Mouse (Mus musculus): ENCODE results near the gene Sh2d1b1. TPM values are rescaled to one million over a fixed set of nuclear protein-coding genes. Genes with fewer than 3 reads are reported as not detected.

The Sh2d1b1 gene
- polyA plus RNA-seq, 1 experiment from 2014 or later = 0.18 TPM

DNA sequence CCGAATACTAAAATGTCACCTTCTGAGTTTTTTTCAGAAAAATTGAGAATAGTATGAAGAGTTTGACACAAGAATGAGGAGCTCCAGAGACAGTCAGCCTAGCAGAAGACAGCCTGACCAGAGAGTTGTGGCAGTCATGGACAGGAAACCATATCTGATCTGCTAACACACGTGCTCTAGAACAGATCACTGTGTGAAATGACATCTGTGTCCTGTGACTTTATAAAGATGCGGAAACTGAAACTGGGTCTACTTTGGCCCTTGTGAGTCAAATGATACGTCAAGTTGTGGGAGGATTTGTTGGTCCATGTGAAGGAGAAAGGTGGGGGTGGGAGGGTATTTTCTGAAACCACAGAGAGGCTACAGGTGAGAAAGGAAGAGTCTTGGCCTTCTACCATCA, 6.4 kb upstream of the Sh2d1b1 start:
- TF ChIP-seq EP300 (optimal IDR thresholded peaks at IDR 0.05) = no peak
- no peak for TF ChIP-seq CTCF (IDR thresholded peaks at IDR 0.05; ENCODE audit: low read depth)
- WGBS = 87% methylated on average over 4 of the region's 4 CpGs
- no peak for ATAC-seq (ENCODE audit: low FRiP score, low TSS enrichment)

DNA sequence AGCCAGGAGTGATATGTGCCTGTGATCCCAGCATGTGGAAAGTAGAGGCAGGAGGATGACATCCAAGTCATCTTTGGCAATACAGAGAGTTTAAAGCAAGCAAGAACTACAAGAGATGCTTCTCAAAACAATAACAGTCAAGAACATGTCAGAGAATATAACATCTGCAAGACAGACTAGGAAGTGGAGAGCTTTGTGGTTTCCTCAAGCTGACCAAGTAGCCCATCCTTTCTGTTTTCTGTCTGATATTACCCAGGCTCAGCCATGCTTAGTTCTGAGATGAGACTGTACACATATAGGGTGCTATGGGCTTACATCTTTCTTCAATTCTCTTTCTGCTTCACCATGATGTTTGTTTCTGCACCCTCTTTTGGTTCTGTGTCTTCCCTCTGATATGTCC, 3.9 kb upstream of the Sh2d1b1 start:
- H3K4me3 ChIP-seq (ENCODE audit: low read depth, low read length) = no peak overlapping the region
- ATAC-seq (ENCODE audit: low FRiP score, low TSS enrichment) (no peak), DNase-seq (ENCODE audit: low spot score) (no peak)
- TF ChIP-seq EP300 (optimal IDR thresholded peaks at IDR 0.05) (no peak), CTCF (IDR thresholded peaks at IDR 0.05; ENCODE audit: low read depth) (no peak)
- H3K9ac ChIP-seq (ENCODE audit: low read length) = no peak overlapping the region
- no peak overlapping the region for H3K4me2 ChIP-seq (replicated peaks; ENCODE audit: low read depth)
- 0 out of 2 replicates have a peak, but pooled peaks cover 2% of the 10 kb centered on the region for H3K9me3 ChIP-seq (ENCODE audit: control insufficient read depth, low read length)
- no peaks in the 10 kb centered on the region for H3K36me3 ChIP-seq (ENCODE audit: control insufficient read depth, insufficient read depth, low read length)
- no peaks in the 10 kb centered on the region for H3K27me3 ChIP-seq (ENCODE audit: control insufficient read depth, insufficient read depth, low read length)
- no peaks in the 10 kb centered on the region for H3K4me1 ChIP-seq (replicated peaks; ENCODE audit: control insufficient read depth, insufficient read depth)
- no peak overlapping the region for H3K27ac ChIP-seq (replicated peaks)

More for the DNA sequence above, 6.4 kb upstream of the Sh2d1b1 start:
- H3K36me3 ChIP-seq (ENCODE audit: control insufficient read depth, insufficient read depth, low read length) = no peaks in the 10 kb centered on the region
- no peak overlapping the region for H3K27ac ChIP-seq (replicated peaks)
- no peaks in the 10 kb centered on the region for H3K4me1 ChIP-seq (replicated peaks; ENCODE audit: control insufficient read depth, insufficient read depth)
- no peaks in the 10 kb centered on the region for H3K27me3 ChIP-seq (ENCODE audit: control insufficient read depth, insufficient read depth, low read length)
- H3K4me3 ChIP-seq (ENCODE audit: low read depth, low read length) = no peak overlapping the region
- H3K4me2 ChIP-seq (replicated peaks; ENCODE audit: low read depth) = no peak overlapping the region
- H3K9ac ChIP-seq (ENCODE audit: low read length) = no peak overlapping the region
- 0 out of 2 replicates have a peak, but pooled peaks cover 2% of the 10 kb centered on the region for H3K9me3 ChIP-seq (ENCODE audit: control insufficient read depth, low read length)
- DNase-seq (ENCODE audit: low spot score) = no peak

DNA sequence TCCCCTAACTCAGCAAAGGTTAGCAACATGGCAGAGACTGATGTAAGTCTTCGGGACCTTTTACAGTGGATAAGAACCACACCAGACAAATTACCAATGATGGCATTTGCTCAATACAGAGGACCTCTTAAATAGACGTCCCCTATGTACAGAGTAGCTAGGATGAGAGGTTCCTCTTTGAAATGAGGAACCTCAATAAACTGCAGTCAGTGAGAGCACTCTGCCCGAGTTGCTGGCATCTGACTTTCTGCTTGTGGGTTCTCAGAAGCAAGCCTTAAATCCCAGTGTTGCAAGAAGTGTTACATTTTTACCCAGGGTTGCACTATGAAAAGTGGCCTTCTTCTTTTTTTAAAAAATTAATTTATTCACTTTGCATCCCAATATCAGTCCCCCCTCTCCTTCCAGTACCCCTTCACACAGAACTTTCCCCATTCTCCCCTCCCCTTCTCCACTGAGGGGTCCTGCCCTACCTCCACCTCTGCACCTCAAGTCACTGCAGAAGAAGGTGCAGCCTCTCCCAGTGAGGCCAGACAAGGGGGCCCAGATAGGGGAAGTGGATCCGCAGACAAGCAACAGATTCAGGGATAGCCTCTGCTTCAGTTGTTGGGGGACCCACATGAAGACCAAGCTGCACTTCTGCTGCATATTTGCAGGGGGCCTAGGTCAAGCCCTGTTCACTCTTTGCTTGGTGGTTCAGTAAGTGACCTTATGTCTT, 5.5 kb downstream of the Sh2d1b1 start:
- Histone ChIP-seq H3K9me3 (ENCODE audit: control insufficient read depth, low read length) (no peaks in the 10 kb centered on the region), H3K27ac (replicated peaks) (no peak overlapping the region), H3K4me2 (replicated peaks; ENCODE audit: low read depth) (no peak overlapping the region), H3K27me3 (ENCODE audit: control insufficient read depth, insufficient read depth, low read length) (no peaks in the 10 kb centered on the region), H3K9ac (ENCODE audit: low read length) (no peak overlapping the region), H3K4me1 (replicated peaks; ENCODE audit: control insufficient read depth, insufficient read depth) (no peaks in the 10 kb centered on the region), H3K4me3 (ENCODE audit: low read depth, low read length) (no peak overlapping the region), H3K36me3 (ENCODE audit: control insufficient read depth, insufficient read depth, low read length) (no peaks in the 10 kb centered on the region)
- DNase-seq (ENCODE audit: low spot score) (no peak), ATAC-seq (ENCODE audit: low FRiP score, low TSS enrichment) (no peak)
- 58% methylated on average over 4 of the region's 4 CpGs for WGBS
- TF ChIP-seq CTCF (IDR thresholded peaks at IDR 0.05; ENCODE audit: low read depth) (no peak), EP300 (optimal IDR thresholded peaks at IDR 0.05) (no peak)

DNA sequence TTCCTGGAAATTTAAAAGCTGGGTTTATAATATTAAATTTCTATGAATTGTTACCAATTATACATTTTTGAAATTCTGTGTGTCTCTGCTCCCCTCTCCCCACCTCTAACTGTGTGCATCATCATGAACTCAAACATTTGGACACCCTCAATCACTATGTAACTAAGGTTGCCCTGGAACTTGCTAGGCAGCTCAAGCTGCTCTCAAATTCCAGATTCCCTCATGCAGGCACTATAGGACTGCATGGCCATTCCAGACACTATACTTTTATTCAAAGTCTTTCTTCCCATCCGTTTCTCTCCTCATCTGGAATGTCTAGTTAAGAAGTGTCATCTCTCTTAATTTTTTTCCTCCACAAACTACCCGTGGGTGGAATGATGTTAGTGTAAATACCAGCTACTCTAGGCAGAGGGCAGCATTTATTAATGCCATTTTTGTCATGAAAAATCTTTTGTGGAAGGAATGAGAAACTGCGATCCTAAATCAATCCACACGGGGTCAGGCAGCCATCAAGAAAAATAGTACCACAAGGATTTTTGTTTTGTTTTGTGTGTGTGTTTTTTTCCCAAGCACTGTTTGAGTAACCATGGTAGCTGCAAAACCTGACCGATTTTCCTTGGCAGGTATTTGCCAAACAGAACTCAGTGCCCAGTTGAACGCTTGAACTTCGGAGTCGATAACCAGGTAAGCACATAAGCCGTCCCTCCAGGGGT, 15.3 kb downstream of the Sh2d1b1 start:
- DNase-seq (ENCODE audit: low spot score) (peak; percentile 60), ATAC-seq (ENCODE audit: low FRiP score, low TSS enrichment) (peak; percentile 67)
- Histone ChIP-seq H3K4me1 (replicated peaks; ENCODE audit: control insufficient read depth, insufficient read depth) (no peaks in the 10 kb centered on the region), H3K27ac (replicated peaks) (no peak overlapping the region), H3K4me2 (replicated peaks; ENCODE audit: low read depth) (0 out of 2 replicates have a peak overlapping the region, but pooled peaks have one; percentile 21), H3K9ac (ENCODE audit: low read length) (no peak overlapping the region), H3K36me3 (ENCODE audit: control insufficient read depth, insufficient read depth, low read length) (no peaks in the 10 kb centered on the region), H3K9me3 (ENCODE audit: control insufficient read depth, low read length) (no peaks in the 10 kb centered on the region), H3K4me3 (ENCODE audit: low read depth, low read length) (no peak overlapping the region), H3K27me3 (ENCODE audit: control insufficient read depth, insufficient read depth, low read length) (no peaks in the 10 kb centered on the region)
- TF ChIP-seq EP300 (optimal IDR thresholded peaks at IDR 0.05) (no peak), CTCF (IDR thresholded peaks at IDR 0.05; ENCODE audit: low read depth) (peak; percentile 94)
- 23% methylated on average over 9 of the region's 9 CpGs for WGBS

DNA sequence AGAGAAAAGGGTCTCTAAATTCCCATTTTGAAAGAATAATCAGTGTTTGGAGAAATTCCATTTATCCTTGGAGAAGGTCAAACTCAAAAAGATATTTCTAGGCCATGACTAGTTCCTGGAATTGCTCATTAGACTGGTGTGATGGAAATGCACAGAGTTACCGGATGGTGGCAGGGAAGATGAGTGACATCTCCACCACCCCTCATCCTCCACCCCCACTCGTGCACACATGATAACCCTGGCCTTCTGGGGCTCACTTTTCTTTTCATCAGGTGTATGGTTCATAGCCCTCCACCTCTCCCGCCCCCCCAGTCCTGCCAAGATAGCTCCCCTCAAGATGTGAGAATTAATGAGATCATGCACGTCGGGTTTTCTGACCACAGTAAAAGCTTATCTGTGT, 16.1 kb downstream of the Sh2d1b1 start:
- no peak for TF ChIP-seq EP300 (optimal IDR thresholded peaks at IDR 0.05)
- no peak for TF ChIP-seq CTCF (IDR thresholded peaks at IDR 0.05; ENCODE audit: low read depth)
- no peak for ATAC-seq (ENCODE audit: low FRiP score, low TSS enrichment)
- Histone ChIP-seq H3K9ac (ENCODE audit: low read length) (no peak overlapping the region), H3K27ac (replicated peaks) (no peak overlapping the region), H3K9me3 (ENCODE audit: control insufficient read depth, low read length) (no peaks in the 10 kb centered on the region), H3K4me3 (ENCODE audit: low read depth, low read length) (no peak overlapping the region), H3K27me3 (ENCODE audit: control insufficient read depth, insufficient read depth, low read length) (no peaks in the 10 kb centered on the region), H3K4me2 (replicated peaks; ENCODE audit: low read depth) (no peak overlapping the region), H3K4me1 (replicated peaks; ENCODE audit: control insufficient read depth, insufficient read depth) (no peaks in the 10 kb centered on the region), H3K36me3 (ENCODE audit: control insufficient read depth, insufficient read depth, low read length) (no peaks in the 10 kb centered on the region)
- 75% methylated on average over 5 of the region's 5 CpGs for WGBS
- no peak for DNase-seq (ENCODE audit: low spot score)
